Mouse (Mus musculus) central nervous system, embryonic 14 days (tissue): ENCODE results near the gene Cox6b1. TPM values are rescaled to one million over a fixed set of nuclear protein-coding genes. Genes with fewer than 3 reads are reported as not detected.

Source experiments
- polyA plus RNA-seq: library from polyadenylated mRNA; depleted of rRNA; stranded (reverse); fragments of >200 nt; gene quantifications from 2 replicates; pipeline ENCODE4 v1.2.3, GENCODE M21; 2012; rRNA removed

The Cox6b1 gene
- 788 and 848 TPM in 2 replicates for polyA plus RNA-seq

GRCm38 (mm10) chr7:30625530-30626384, at the start of gene Cox6b1:
Gene Cox6b1 (minus strand): TSS chr7:30626151.

GRCm38 (mm10) chr7:30671480-30671879, 45.5 kb upstream of the Cox6b1 start, which contains the start of gene Pmis2:
Gene Pmis2 (minus strand): TSS chr7:30671605.

GRCm38 (mm10) chr7:30664529-30665200, 38.7 kb upstream of the Cox6b1 start, which contains the start of gene Haus5:
Gene Haus5 (minus strand): TSS chr7:30664994.

GRCm38 (mm10) chr7:30649591-30650540, 23.9 kb upstream of the Cox6b1 start, which contains the start of gene Rbm42:
Gene Rbm42 (minus strand): TSS chr7:30650317.

GRCm38 (mm10) chr7:30635752-30636151, 9.8 kb upstream of the Cox6b1 start, which contains the start of gene Etv2:
Gene Etv2 (minus strand): TSS chr7:30635852.

GRCm38 (mm10) chr7:30612654-30613402, 13.1 kb downstream of the Cox6b1 start, which contains the start of gene Upk1a:
Gene Upk1a (minus strand): TSS chr7:30612847.

GRCm38 (mm10) chr7:30598786-30599185, 27.2 kb downstream of the Cox6b1 start, which contains the start of gene Zbtb32:
Gene Zbtb32 (minus strand): TSS chr7:30598909.

GRCm38 (mm10) chr7:30588676-30589434, 37.1 kb downstream of the Cox6b1 start, which contains the start of gene Kmt2b:
Gene Kmt2b (minus strand): TSS chr7:30588726.

Other genes with a start within 250 kb of the Cox6b1 start
- gene Tyrobp, start 212.4 kb downstream of the Cox6b1 start, polyA plus RNA-seq: 28.6 and 28.9 TPM in 2 replicates
- 0.79 and 0.81 TPM in 2 replicates for gene Hcst, start 206.3 kb downstream of the Cox6b1 start, polyA plus RNA-seq
- gene Nfkbid, start 204.4 kb downstream of the Cox6b1 start, polyA plus RNA-seq: 2.7 TPM in 2 replicates
- gene Aplp1, start 180.6 kb downstream of the Cox6b1 start, polyA plus RNA-seq: 419 and 440 TPM in 2 replicates
- gene Kirrel2, start 168.5 kb downstream of the Cox6b1 start, polyA plus RNA-seq: 1.2 and 1.9 TPM in 2 replicates
- gene Nphs1, start 167.8 kb downstream of the Cox6b1 start, polyA plus RNA-seq: 1.2 and 2.2 TPM in 2 replicates
- gene Prodh2, start 132.5 kb downstream of the Cox6b1 start, polyA plus RNA-seq: not detected in 2 replicates
- gene Arhgap33, start 91.1 kb downstream of the Cox6b1 start, polyA plus RNA-seq: 224 and 228 TPM in 2 replicates
- 7.7 and 8.1 TPM in 2 replicates for gene Hspb6, start 74.0 kb downstream of the Cox6b1 start, polyA plus RNA-seq
- gene Proser3, start 73.9 kb downstream of the Cox6b1 start, polyA plus RNA-seq: 24.6 and 24.9 TPM in 2 replicates
- 51.4 and 53.4 TPM in 2 replicates for gene Lin37, start 66.3 kb downstream of the Cox6b1 start, polyA plus RNA-seq
- gene U2af1l4, start 62.9 kb downstream of the Cox6b1 start, polyA plus RNA-seq: 90.6 and 105 TPM in 2 replicates
- gene Gm49396, start 62.8 kb downstream of the Cox6b1 start, polyA plus RNA-seq: 6.8 and 8.1 TPM in 2 replicates
- gene Psenen, start 62.5 kb downstream of the Cox6b1 start, polyA plus RNA-seq: 130 and 143 TPM in 2 replicates
- gene Igflr1, start 60.7 kb downstream of the Cox6b1 start, polyA plus RNA-seq: 7.5 and 8.5 TPM in 2 replicates
- 69.9 and 74.4 TPM in 2 replicates for gene Kmt2b, start 37.4 kb downstream of the Cox6b1 start, polyA plus RNA-seq
- gene Zbtb32, start 27.2 kb downstream of the Cox6b1 start, polyA plus RNA-seq: 0.18 and 0.21 TPM in 2 replicates
- 2.3 and 2.6 TPM in 2 replicates for gene Upk1a, start 13.3 kb downstream of the Cox6b1 start, polyA plus RNA-seq
- gene Etv2, start 9.7 kb upstream of the Cox6b1 start, polyA plus RNA-seq: not detected in 2 replicates
- gene Rbm42, start 24.2 kb upstream of the Cox6b1 start, polyA plus RNA-seq: 91.4 and 95.2 TPM in 2 replicates
- gene Haus5, start 38.8 kb upstream of the Cox6b1 start, polyA plus RNA-seq: 35.7 and 41.2 TPM in 2 replicates
- gene Pmis2, start 45.5 kb upstream of the Cox6b1 start, polyA plus RNA-seq: not detected in 2 replicates
- gene 2200002J24Rik, start 72.8 kb upstream of the Cox6b1 start, polyA plus RNA-seq: not detected in 2 replicates
- gene Atp4a, start 86.1 kb upstream of the Cox6b1 start, polyA plus RNA-seq: 1.4 and 1.6 TPM in 2 replicates
- gene Tmem147, start 103.4 kb upstream of the Cox6b1 start, polyA plus RNA-seq: 182 and 186 TPM in 2 replicates
- gene Gapdhs, start 117.5 kb upstream of the Cox6b1 start, polyA plus RNA-seq: 0.09 and 0.11 TPM in 2 replicates
- gene Sbsn, start 125.3 kb upstream of the Cox6b1 start, polyA plus RNA-seq: 5.6 and 7.5 TPM in 2 replicates
- 0.93 and 11.3 TPM in 2 replicates for gene Dmkn, start 137.6 kb upstream of the Cox6b1 start, polyA plus RNA-seq
- gene Krtdap, start 161.7 kb upstream of the Cox6b1 start, polyA plus RNA-seq: 0.44 and 18.8 TPM in 2 replicates
- 0.10 and 0.16 TPM in 2 replicates for gene Ffar2, start 197.6 kb upstream of the Cox6b1 start, polyA plus RNA-seq
- 0.06 TPM in 1 of 2 replicates, not detected in the other for gene Ffar3, start 230.0 kb upstream of the Cox6b1 start, polyA plus RNA-seq
- gene Ffar1, start 235.4 kb upstream of the Cox6b1 start, polyA plus RNA-seq: not detected in 2 replicates